In genomic region chr4:120267683-120268082, GRCm38 (mm10) we compare ENCODE assay signal across 10 mouse cellular contexts. TPM values are rescaled to one million over a fixed set of nuclear protein-coding genes. Genes with fewer than 3 reads are reported as not detected.
DNase-seq lines count a peak whose midpoint lies in the region; ATAC-seq lines count a peak whose summit lies in the region.
"Had no signal": no experiment of that assay in that cellular context is flagged by ENCODE, and none has a peak within 500 bp of the region (broad histone marks: within the 10 kb centered on the region; RNA-seq: fewer than 3 reads in every experiment).

No protein-coding gene starts in this region.

- peaks cover 99% of the 10 kb centered on the region for H3K27me3 ChIP-seq in heart, embryonic 13.5 days (replicated peaks)
- peaks cover 84% of the 10 kb centered on the region for H3K27me3 ChIP-seq in hindbrain, embryonic 13.5 days
- H3K27me3 ChIP-seq in midbrain, embryonic 11.5 days (ENCODE audit: control insufficient read depth, insufficient read depth, low read length), result peaks cover 73% of the 10 kb centered on the region

- H3K9me3 ChIP-seq in heart, embryonic 13.5 days, result no peaks in the 10 kb centered on the region
- no peaks in the 10 kb centered on the region for H3K9me3 ChIP-seq in hindbrain, embryonic 13.5 days
- H3K9me3 ChIP-seq in midbrain, embryonic 11.5 days (ENCODE audit: control insufficient read depth, low read length), result no peaks in the 10 kb centered on the region
- H3K9me3 ChIP-seq: liver, embryonic 15.5 days had no signal

- no peaks in the 10 kb centered on the region for H3K36me3 ChIP-seq in heart, embryonic 13.5 days
- no peaks in the 10 kb centered on the region for H3K36me3 ChIP-seq in hindbrain, embryonic 13.5 days
- H3K36me3 ChIP-seq in midbrain, embryonic 11.5 days (ENCODE audit: control insufficient read depth, insufficient read depth, low read length), result no peaks in the 10 kb centered on the region
- H3K36me3 ChIP-seq: liver, embryonic 15.5 days had no signal

- peak overlapping the region; percentile 56 for H3K4me3 ChIP-seq in heart, embryonic 13.5 days
- H3K4me3 ChIP-seq in hindbrain, embryonic 13.5 days, result peak overlapping the region; percentile 38
- peak overlapping the region; percentile 36 for H3K4me3 ChIP-seq in midbrain, embryonic 11.5 days (ENCODE audit: low read depth, low read length)
- H3K4me3 ChIP-seq: liver, embryonic 15.5 days had no signal

- WGBS in heart, embryonic 13.5 days, result 5% methylated on average over 25 of the region's 25 CpGs
- WGBS in hindbrain, embryonic 13.5 days, result 9% methylated on average over 25 of the region's 25 CpGs
- 4% methylated on average over 24 of the region's 25 CpGs for WGBS in midbrain, embryonic 11.5 days

- H3K4me1 ChIP-seq in heart, embryonic 13.5 days, result peaks cover 50% of the 10 kb centered on the region
- peaks cover 78% of the 10 kb centered on the region for H3K4me1 ChIP-seq in hindbrain, embryonic 13.5 days (replicated peaks)
- peaks cover 18% of the 10 kb centered on the region for H3K4me1 ChIP-seq in midbrain, embryonic 11.5 days (ENCODE audit: control insufficient read depth, insufficient read depth, low read length)
- H3K4me1 ChIP-seq: liver, embryonic 15.5 days had no signal

- no peak overlapping the region for H3K27ac ChIP-seq in heart, embryonic 13.5 days (replicated peaks)
- no peak overlapping the region for H3K27ac ChIP-seq in hindbrain, embryonic 13.5 days
- H3K27ac ChIP-seq in midbrain, embryonic 11.5 days (ENCODE audit: low read depth, low read length), result no peak overlapping the region
- H3K27ac ChIP-seq: liver, embryonic 15.5 days had no signal

- peak overlapping the region; percentile 75 for H3K4me2 ChIP-seq in heart, embryonic 13.5 days
- peak overlapping the region; percentile 57 for H3K4me2 ChIP-seq in hindbrain, embryonic 13.5 days
- peak overlapping the region; percentile 53 for H3K4me2 ChIP-seq in midbrain, embryonic 11.5 days

- no peak for ATAC-seq in heart, embryonic 13.5 days (ENCODE audit: extremely low read depth, insufficient number of reproducible peaks, low FRiP score, low TSS enrichment)
- ATAC-seq in hindbrain, embryonic 13.5 days (ENCODE audit: low FRiP score), result 0 out of 2 replicates have a peak, but pooled peaks have one; percentile 0
- peak; percentile 12; the same call in 1 of the 2 replicates for ATAC-seq in midbrain, embryonic 11.5 days (ENCODE audit: low FRiP score)
- no peak for ATAC-seq in megakaryocyte-erythroid progenitor cell, adult 5-6 weeks (replicated peaks; ENCODE audit: low FRiP score, low TSS enrichment, poor library complexity, severe bottlenecking)

- DNase-seq in heart, adult 18-20 months, result no peak
- DNase-seq in ZHBTc4 (ENCODE audit: low read depth, low spot score), result peak; percentile 47
- DNase-seq in midbrain, embryonic 11.5 days (ENCODE audit: low spot score, missing footprints), result no peak
- no peak for DNase-seq in thymus, postnatal 36 days
- no peak for DNase-seq in layer of hippocampus, adult 18-20 months (ENCODE audit: low spot score in 2 of 2)
- DNase-seq: cerebellum, postnatal 36 days had no signal

- peak overlapping the region; percentile 72 for H3K9ac ChIP-seq in heart, embryonic 13.5 days
- peak overlapping the region; percentile 65 for H3K9ac ChIP-seq in hindbrain, embryonic 13.5 days
- no peak overlapping the region for H3K9ac ChIP-seq in midbrain, embryonic 11.5 days (ENCODE audit: low read length)
- H3K9ac ChIP-seq: liver, embryonic 15.5 days had no signal

RNA-seq across cellular contexts. Expression of gene Foxo6, which starts 19.5 kb away (rescaled TPM):
- polyA plus RNA-seq in heart, embryonic 13.5 days (2015; fragmentation: Nextera tagmentation; extraction: Ambion mirVana), result 0.10 TPM in 1 of 2 replicates, not detected in the other
- 1 to 10 TPM; 2.2 to 2.7 TPM for total RNA-seq in heart, adult 18-20 months (2021)
- polyA plus RNA-seq in hindbrain, embryonic 13.5 days (2015; fragmentation: Nextera tagmentation; extraction: Ambion mirVana), result 0.73 and 0.83 TPM in 2 replicates
- polyA plus RNA-seq in midbrain, embryonic 11.5 days (2014; fragmentation: Nextera tagmentation; extraction: Ambion mirVana), result 0.11 and 0.25 TPM in 2 replicates
- total RNA-seq in layer of hippocampus, adult 18-20 months (2021), result 10 to 100 TPM; 40.7 to 40.9 TPM
- not detected in 2 replicates for total RNA-seq in megakaryocyte-erythroid progenitor cell, adult 5-6 weeks (2014; fragmentation: Nextera tagmentation)
- 0.27 TPM in 1 of 2 replicates, not detected in the other for total RNA-seq in megakaryocyte-erythroid progenitor cell, adult 5-6 weeks (2017)
- polyA plus RNA-seq: liver, embryonic 15.5 days had no signal

Comparison
In these comparisons a context has a peak if more than half of its experiments do, and no peak if none do; other contexts are left out.
1. ATAC-seq: peak in hindbrain, embryonic 13.5 days (single experiment) and midbrain, embryonic 11.5 days (single experiment); none in heart, embryonic 13.5 days (single experiment) and megakaryocyte-erythroid progenitor cell, adult 5-6 weeks (single experiment).
2. RNA of gene Foxo6, which starts 19.5 kb away (total RNA-seq): 40.7 to 40.9 TPM in layer of hippocampus, adult 18-20 months; 2.2 to 2.7 TPM in heart, adult 18-20 months and 0.27 TPM in megakaryocyte-erythroid progenitor cell, adult 5-6 weeks; every median in the first group is over 10 times any median in the second.
3. Peak in every context shown above with its lines, with median percentiles within 50 percentile points of each other: H3K4me2 ChIP-seq and H3K4me3 ChIP-seq.